Mouse (Mus musculus) hindbrain, embryonic 12.5 days (tissue): ENCODE measurements around the gene Tatdn2. TPM values are rescaled to one million over a fixed set of nuclear protein-coding genes. Genes with fewer than 3 reads are reported as not detected.
"Not testable (repeated sequence)": the region's sequence is repeated elsewhere in the genome, so short reads cannot be mapped to it uniquely, and the experiment has no call there.

Experiments
- ATAC-seq: fragments of 200-750 bp; cut with Nextera tagmentation; 2 replicates; pipeline ENCODE4 v1.8.0; 2017; ENCODE audit warnings: moderate TSS enrichment; ENCODE audit not compliant: low FRiP score
- H3K27ac ChIP-seq: fragments of 300-500 bp; sonication (generic); 2 replicates; pipeline ENCODE4 v1.5.1; 2016; ENCODE audit warnings: mild to moderate bottlenecking
- H3K27me3 ChIP-seq: fragments of 300-500 bp; sonication (generic); 2 replicates; pipeline ENCODE4 v1.6.1; 2016; ENCODE audit warnings: mild to moderate bottlenecking
- H3K36me3 ChIP-seq: fragments of 300-500 bp; sonication (generic); 2 replicates; pipeline ENCODE4 v1.6.1; 2016; ENCODE audit warnings: mild to moderate bottlenecking
- H3K4me1 ChIP-seq: fragments of 300-500 bp; sonication (generic); 2 replicates; pipeline ENCODE4 v1.6.1; 2016
- H3K4me2 ChIP-seq: fragments of 300-500 bp; sonication (generic); replicated peaks from 2 replicates; pipeline ENCODE4 v1.6.1; 2016; ENCODE audit warnings: mild to moderate bottlenecking
- H3K4me3 ChIP-seq: fragments of 300-500 bp; sonication (generic); 2 replicates; pipeline ENCODE4 v1.5.1; 2016; ENCODE audit warnings: mild to moderate bottlenecking
- H3K9ac ChIP-seq: fragments of 300-500 bp; sonication (generic); 2 replicates; pipeline ENCODE4 v1.6.1; 2016; ENCODE audit warnings: mild to moderate bottlenecking, moderate library complexity
- H3K9me3 ChIP-seq: fragments of 300-500 bp; sonication (generic); replicated peaks from 2 replicates; pipeline ENCODE4 v1.6.1; 2016; ENCODE audit warnings: mild to moderate bottlenecking
- WGBS: fragments of 180-500 bp; shearing (Covaris S2); methylation state at CpG from one replicate; pipeline ENCODE4 v1.1.7; 2016; 5-methylcytosine and 5-hydroxymethylcytosine counted together
- polyA plus RNA-seq: library from polyadenylated mRNA; unstranded; fragments of >200 nt; fragmentation: Nextera tagmentation; extraction: Ambion mirVana; gene quantifications from 2 replicates; pipeline ENCODE4 v1.2.1, GENCODE M21; 2016

Gene Tatdn2
- polyA plus RNA-seq, 1 experiment from 2014 or later = 0.81 TPM

- no peak overlapping the region for H3K4me2 ChIP-seq
- H3K27me3 ChIP-seq = no peaks in the 10 kb centered on the region
- H3K4me1 ChIP-seq = peaks cover 9% of the 10 kb centered on the region
- H3K4me3 ChIP-seq = no peak overlapping the region
- no peak for ATAC-seq
- H3K9me3 ChIP-seq = no peaks in the 10 kb centered on the region
- H3K27ac ChIP-seq = no peak overlapping the region
- WGBS = 71% methylated on average over 14 of the region's 14 CpGs
- H3K9ac ChIP-seq = no peak overlapping the region
- no peaks in the 10 kb centered on the region for H3K36me3 ChIP-seq
These were observed 36.1 kb upstream of the Tatdn2 start for GRCm38 (mm10) chr6:113660492-113661352.

DNA sequence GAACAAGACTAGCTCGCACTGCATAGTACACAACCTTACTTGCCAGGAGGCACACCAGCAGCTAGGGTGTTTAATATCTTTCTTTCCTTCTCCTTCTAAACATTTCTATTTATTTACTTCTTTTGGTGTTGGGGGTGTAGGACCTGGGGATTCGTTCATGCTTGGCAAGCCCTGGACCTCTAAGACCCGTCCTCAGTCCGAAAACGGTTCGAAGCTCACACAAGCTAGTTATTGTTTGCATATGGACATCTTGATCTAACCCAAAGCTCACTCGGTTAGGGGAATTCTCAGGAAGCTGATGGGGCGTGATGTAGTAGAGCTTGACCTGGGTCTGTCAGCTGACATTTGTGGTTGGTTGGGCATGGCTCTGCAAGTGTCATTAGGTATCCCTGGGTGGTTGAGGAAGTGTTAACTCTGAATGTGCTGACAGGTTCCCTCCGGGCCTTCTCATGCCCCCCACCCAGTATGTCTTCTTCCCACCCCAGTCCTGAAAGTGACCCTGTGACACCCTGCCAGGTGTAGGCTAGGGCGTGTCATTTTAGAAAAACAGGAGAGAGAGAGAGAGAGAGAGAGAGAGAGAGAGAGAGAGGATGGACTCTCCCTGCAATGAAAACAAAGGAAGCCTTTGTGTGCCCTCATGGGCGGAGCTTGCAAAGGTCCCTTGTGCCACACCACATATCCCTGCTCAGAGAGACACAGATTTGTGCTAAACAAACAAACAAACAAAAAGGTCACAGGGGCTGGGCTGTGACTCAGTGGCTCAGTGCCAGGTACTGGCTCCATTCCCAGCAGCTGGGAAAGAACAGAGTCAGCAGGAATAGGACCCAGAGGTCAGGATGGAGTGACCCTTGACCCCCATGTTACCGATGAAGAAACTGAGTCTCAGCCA, 35.3 kb upstream of the Tatdn2 start:
- no peak overlapping the region for H3K27ac ChIP-seq
- 61% methylated on average over 12 of the region's 12 CpGs for WGBS
- H3K4me3 ChIP-seq = no peak overlapping the region

DNA sequence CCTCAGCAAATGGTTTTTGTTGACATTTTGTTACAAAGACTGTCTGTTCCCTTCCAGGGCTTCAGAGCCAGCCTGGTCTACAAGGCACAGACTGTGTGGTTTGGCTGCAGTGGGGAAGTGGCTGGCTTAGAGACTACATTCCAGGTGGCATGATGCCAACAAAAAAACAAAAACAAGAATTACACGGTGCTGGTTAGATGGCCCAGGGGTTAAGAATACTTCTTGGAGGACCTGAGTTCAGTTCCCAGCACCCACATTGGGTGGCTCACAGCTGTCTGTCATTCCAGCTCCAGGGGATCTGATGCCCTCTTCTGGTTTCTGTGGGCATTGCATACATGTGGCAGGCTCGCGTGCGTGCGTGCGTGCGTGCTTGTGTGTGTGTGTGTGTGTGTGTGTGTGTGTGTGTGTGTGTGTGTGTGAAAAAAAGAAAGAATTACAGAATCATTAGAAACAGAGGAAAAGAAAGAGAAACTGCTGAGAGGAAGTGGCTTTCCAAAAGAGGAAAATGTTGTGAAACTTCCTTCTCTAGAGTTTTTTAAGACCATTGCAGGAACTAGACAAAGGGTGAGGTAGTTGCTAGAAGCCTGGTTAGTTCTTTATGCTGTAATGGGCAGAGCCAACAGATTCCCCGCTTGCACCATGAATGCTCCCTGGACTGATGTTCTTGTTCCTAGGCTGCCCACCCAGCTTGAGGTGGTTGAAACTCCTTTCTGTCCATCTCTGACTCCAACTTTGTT, 33.7 kb upstream of the Tatdn2 start:
- no peaks in the 10 kb centered on the region for H3K36me3 ChIP-seq
- peaks cover 9% of the 10 kb centered on the region for H3K4me1 ChIP-seq
- ATAC-seq = no peak
- 94% methylated on average over 8 of the region's 8 CpGs for WGBS
- H3K9ac ChIP-seq = no peak overlapping the region
- no peak overlapping the region for H3K4me2 ChIP-seq
- no peaks in the 10 kb centered on the region for H3K9me3 ChIP-seq
- no peaks in the 10 kb centered on the region for H3K27me3 ChIP-seq
- H3K27ac ChIP-seq = no peak overlapping the region
- no peak overlapping the region for H3K4me3 ChIP-seq

More for the DNA sequence above, 35.3 kb upstream of the Tatdn2 start:
- no peak overlapping the region for H3K4me2 ChIP-seq
- H3K36me3 ChIP-seq = no peaks in the 10 kb centered on the region
- ATAC-seq = no peak
- no peak overlapping the region for H3K9ac ChIP-seq
- H3K9me3 ChIP-seq = no peaks in the 10 kb centered on the region
- peaks cover 9% of the 10 kb centered on the region for H3K4me1 ChIP-seq
- no peaks in the 10 kb centered on the region for H3K27me3 ChIP-seq

- H3K4me3 ChIP-seq = no peak overlapping the region
- no peak overlapping the region for H3K4me2 ChIP-seq
- WGBS = 83% methylated on average over 7 of the region's 7 CpGs
- H3K27me3 ChIP-seq = no peaks in the 10 kb centered on the region
- no peak for ATAC-seq
- no peaks in the 10 kb centered on the region for H3K36me3 ChIP-seq
- H3K27ac ChIP-seq = no peak overlapping the region
- peaks cover 11% of the 10 kb centered on the region for H3K4me1 ChIP-seq
- no peaks in the 10 kb centered on the region for H3K9me3 ChIP-seq
- no peak overlapping the region for H3K9ac ChIP-seq
These were observed 32.5 kb upstream of the Tatdn2 start for GRCm38 (mm10) chr6:113664305-113664704.

GRCm38 (mm10) chr6:113667611-113668122, 29.2 kb upstream of the Tatdn2 start:
- H3K27me3 ChIP-seq = no peaks in the 10 kb centered on the region
- no peak overlapping the region for H3K9ac ChIP-seq
- 68% methylated on average over 8 of the region's 8 CpGs for WGBS
- H3K4me3 ChIP-seq = no peak overlapping the region
- H3K9me3 ChIP-seq = 0 out of 2 replicates have a peak, but pooled peaks cover 3% of the 10 kb centered on the region
- H3K36me3 ChIP-seq = no peaks in the 10 kb centered on the region
- H3K4me1 ChIP-seq = 0 out of 2 replicates have a peak, but pooled peaks cover 2% of the 10 kb centered on the region
- H3K4me2 ChIP-seq = no peak overlapping the region
- no peak for ATAC-seq
- H3K27ac ChIP-seq = no peak overlapping the region

DNA sequence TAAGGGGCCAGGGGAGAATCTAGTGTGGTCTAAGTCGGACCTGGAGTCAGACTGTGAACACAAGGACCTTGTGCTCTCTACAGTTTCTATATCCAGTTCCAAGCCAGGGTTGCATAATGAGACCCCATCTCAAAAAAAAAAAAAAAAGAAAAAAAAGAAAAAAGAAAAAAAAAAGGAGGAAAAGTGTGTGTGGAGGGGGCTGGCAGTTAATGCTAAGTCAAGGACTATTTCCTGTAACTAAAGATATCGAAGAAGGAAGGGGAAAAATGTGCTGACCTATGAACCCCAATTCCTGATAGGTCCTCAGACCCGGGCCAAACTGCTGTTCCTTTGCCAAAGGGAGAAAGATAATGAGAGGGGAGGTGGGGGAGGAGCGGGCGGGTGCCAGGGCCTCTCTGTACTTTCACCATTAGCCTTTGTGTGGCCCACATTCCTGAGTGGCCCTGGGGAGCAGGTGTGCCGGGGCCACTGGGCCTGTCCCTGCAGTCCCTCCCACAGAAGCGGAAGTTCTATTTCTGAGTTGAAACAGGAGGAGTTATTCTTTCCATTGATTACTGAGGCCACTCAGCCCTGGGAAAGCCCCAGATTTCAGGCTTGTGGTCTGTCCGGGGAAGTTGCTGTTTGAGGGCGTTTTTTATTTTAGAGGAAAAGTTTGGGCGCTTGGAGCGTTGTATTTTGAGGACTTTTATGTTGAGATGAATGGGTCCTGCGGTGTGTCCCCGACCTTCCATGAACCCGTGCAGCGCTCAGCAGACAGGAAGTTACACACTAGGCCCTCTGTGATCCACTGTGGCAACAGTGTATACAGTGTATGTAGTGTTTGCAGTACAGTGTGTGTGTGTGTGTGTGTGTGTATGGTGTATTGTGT, 28.3 kb upstream of the Tatdn2 start:
- Histone ChIP-seq H3K4me2 (no peak overlapping the region), H3K9me3 (0 out of 2 replicates have a peak, but pooled peaks cover 3% of the 10 kb centered on the region), H3K27me3 (no peaks in the 10 kb centered on the region), H3K4me1 (0 out of 2 replicates have a peak, but pooled peaks cover 2% of the 10 kb centered on the region), H3K4me3 (no peak overlapping the region), H3K36me3 (no peaks in the 10 kb centered on the region), H3K9ac (no peak overlapping the region), H3K27ac (no peak overlapping the region)
- ATAC-seq = no peak
- 42% methylated on average over 15 of the region's 15 CpGs for WGBS

DNA sequence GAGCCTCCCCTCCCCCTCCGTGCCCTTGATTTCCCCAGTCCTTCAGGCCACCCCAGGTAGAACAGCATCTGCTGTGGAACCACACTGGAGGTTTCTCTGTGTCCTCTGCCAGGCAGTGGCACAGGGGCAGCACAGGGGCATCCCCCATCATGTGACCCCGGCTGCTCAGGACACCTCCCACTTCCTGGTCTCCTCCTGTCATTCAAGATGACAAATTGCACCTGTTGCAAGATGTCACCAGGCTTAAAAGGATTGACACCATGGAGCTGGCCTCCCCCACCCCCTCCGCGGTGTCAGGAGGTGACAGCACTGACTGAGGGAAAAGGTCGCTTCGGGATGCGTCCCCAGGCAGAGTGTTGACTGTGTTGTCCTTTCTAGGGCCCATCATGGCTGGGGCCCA, 27.0 kb upstream of the Tatdn2 start:
- H3K27me3 ChIP-seq = no peaks in the 10 kb centered on the region

DNA sequence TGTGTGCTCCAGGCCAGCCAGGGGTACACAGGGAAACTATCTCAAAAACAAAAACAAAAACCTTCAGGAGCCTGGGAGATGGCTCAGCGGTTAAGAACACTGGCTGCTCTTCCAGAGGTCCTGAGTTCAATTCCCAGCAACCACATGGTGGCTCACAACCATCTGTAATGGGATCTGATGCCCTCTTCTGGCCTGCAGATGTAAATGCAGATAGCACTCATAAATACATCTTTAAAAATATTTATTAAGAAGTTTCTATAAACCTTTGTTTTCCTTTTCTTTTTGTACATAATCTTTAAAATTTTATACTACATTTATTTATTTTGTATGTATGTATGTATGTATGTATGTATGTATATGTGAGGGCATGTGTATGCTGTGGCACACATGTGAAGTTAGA, 24.8 kb upstream of the Tatdn2 start:
- WGBS = 81% methylated on average over 1 of the region's 1 CpGs

More for the DNA sequence above, 27.0 kb upstream of the Tatdn2 start:
- H3K4me3 ChIP-seq = no peak overlapping the region
- 0 out of 2 replicates have a peak, but pooled peaks cover 3% of the 10 kb centered on the region for H3K9me3 ChIP-seq
- H3K4me1 ChIP-seq = 0 out of 2 replicates have a peak, but pooled peaks cover 2% of the 10 kb centered on the region
- no peak overlapping the region for H3K4me2 ChIP-seq
- 59% methylated on average over 7 of the region's 7 CpGs for WGBS
- no peaks in the 10 kb centered on the region for H3K36me3 ChIP-seq
- ATAC-seq = no peak
- H3K9ac ChIP-seq = no peak overlapping the region
- no peak overlapping the region for H3K27ac ChIP-seq

DNA sequence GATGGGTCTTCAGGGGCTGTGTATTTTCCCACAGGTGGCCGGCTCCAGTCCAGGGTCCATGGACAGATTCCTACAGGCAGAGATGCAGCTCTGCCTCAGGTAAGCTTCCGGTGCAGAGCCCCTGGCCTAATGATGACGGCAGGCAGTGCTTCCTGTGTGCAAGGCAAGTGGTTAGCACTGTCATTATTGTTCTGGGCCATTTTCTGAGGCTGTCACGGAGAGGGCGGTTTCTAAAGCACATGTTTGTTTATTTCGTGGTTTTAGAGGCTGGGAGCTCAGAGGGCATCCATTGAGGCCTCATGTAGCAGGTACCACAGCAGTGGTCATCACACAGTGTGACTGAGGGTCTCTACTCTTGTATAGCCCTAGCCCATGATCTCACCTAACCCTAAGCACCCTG, 23.9 kb upstream of the Tatdn2 start:
- no peak for ATAC-seq
- WGBS = 85% methylated on average over 6 of the region's 6 CpGs
- no peak overlapping the region for H3K9ac ChIP-seq
- H3K36me3 ChIP-seq = no peaks in the 10 kb centered on the region
- H3K4me2 ChIP-seq = no peak overlapping the region
- no peak overlapping the region for H3K27ac ChIP-seq
- H3K4me1 ChIP-seq = 0 out of 2 replicates have a peak, but pooled peaks cover 2% of the 10 kb centered on the region
- no peak overlapping the region for H3K4me3 ChIP-seq
- no peaks in the 10 kb centered on the region for H3K27me3 ChIP-seq
- H3K9me3 ChIP-seq = 0 out of 2 replicates have a peak, but pooled peaks cover 3% of the 10 kb centered on the region

More for the DNA sequence above, 24.8 kb upstream of the Tatdn2 start:
- H3K4me2 ChIP-seq, H3K4me3 ChIP-seq, H3K27ac ChIP-seq, H3K27me3 ChIP-seq, H3K36me3 ChIP-seq, ATAC-seq, H3K9ac ChIP-seq, H3K9me3 ChIP-seq, H3K4me1 ChIP-seq: not testable (repeated sequence)

DNA sequence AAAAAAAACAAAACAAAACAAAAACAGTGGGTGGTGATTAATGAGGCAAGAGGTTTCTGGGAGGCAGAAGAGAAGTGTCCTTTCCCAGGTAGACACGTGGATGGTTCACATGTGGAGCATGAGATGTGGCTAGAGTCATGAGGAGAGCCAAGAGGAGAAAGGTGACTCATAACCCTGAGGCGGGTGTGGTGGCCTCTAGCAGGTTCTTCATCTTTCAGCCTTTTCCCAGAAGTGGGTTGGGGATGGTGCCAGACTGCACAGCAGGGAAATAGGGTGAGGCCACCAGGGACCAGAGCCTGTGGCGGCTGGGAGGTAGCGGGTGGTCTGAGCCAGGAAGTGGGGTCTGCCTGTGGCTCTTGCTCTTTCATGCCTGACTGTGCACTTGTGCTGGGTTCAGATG, 21.6 kb upstream of the Tatdn2 start:
- Histone ChIP-seq H3K9ac (no peak overlapping the region), H3K27me3 (no peaks in the 10 kb centered on the region), H3K27ac (no peak overlapping the region), H3K4me1 (no peaks in the 10 kb centered on the region), H3K4me2 (no peak overlapping the region), H3K4me3 (no peak overlapping the region), H3K9me3 (0 out of 2 replicates have a peak, but pooled peaks cover 3% of the 10 kb centered on the region), H3K36me3 (no peaks in the 10 kb centered on the region)
- 89% methylated on average over 4 of the region's 4 CpGs for WGBS
- ATAC-seq = no peak

DNA sequence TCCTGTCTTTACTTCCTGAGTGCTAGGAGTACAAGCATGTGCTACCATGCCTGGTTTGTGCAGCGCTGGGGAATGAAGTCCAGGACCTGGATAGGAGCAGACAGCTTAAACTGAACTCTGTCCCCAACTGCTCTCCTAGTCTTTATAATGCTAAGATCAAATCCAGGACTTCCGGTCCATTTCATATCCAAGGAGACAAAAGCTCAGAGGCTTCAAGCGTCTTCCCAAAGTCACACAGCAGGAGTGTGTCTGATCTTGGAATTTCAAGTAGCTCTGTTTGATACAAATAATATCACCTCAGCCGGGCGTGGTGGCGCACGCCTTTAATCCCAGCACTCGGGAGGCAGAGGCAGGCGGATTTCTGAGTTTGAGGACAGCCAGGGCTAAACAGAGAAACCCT, 20.9 kb upstream of the Tatdn2 start:
- no peak for ATAC-seq

More for the DNA sequence above, 20.9 kb upstream of the Tatdn2 start:
- no peaks in the 10 kb centered on the region for H3K36me3 ChIP-seq
- no peak overlapping the region for H3K27ac ChIP-seq
- no peak overlapping the region for H3K4me2 ChIP-seq
- 94% methylated on average over 9 of the region's 9 CpGs for WGBS
- H3K4me3 ChIP-seq = no peak overlapping the region
- H3K9me3 ChIP-seq = 0 out of 2 replicates have a peak, but pooled peaks cover 3% of the 10 kb centered on the region
- no peak overlapping the region for H3K9ac ChIP-seq
- H3K4me1 ChIP-seq = no peaks in the 10 kb centered on the region
- H3K27me3 ChIP-seq = no peaks in the 10 kb centered on the region
